Mouse (Mus musculus) heart, embryonic 11.5 days (tissue): ENCODE measurements at regions not wholly inside any gene's neighbourhood (a gene's known extent, or its start where the extent isn't known, plus 50 kb on each side); places are given as distances from the start of the nearest gene placed in this dataset.

Experiments used
- ATAC-seq: fragments of 200-750 bp; cut with Nextera tagmentation; replicated peaks from 2 replicates; pipeline ENCODE4 v1.8.0; 2017; ENCODE audit warnings: moderate library complexity; ENCODE audit not compliant: insufficient number of reproducible peaks, low FRiP score, low TSS enrichment
- H3K27ac ChIP-seq: fragments of 300-500 bp; sonication (generic); 2 replicates; pipeline ENCODE4 v1.5.1; 2014; ENCODE audit warnings: mild to moderate bottlenecking, low read depth, low read length
- H3K27me3 ChIP-seq: fragments of 300-500 bp; sonication (generic); 2 replicates; pipeline ENCODE4 v1.6.1; 2014; ENCODE audit warnings: mild to moderate bottlenecking, low read length, mixed read lengths; ENCODE audit not compliant: control insufficient read depth, insufficient read depth
- H3K36me3 ChIP-seq: fragments of 300-500 bp; sonication (generic); 2 replicates; pipeline ENCODE4 v1.6.1; 2014; ENCODE audit warnings: mild to moderate bottlenecking, low read length, moderate library complexity, mixed read lengths; ENCODE audit not compliant: control insufficient read depth, insufficient read depth
- H3K4me1 ChIP-seq: fragments of 300-500 bp; sonication (generic); 2 replicates; pipeline ENCODE4 v1.6.1; 2014; ENCODE audit warnings: low read length; ENCODE audit not compliant: control insufficient read depth, insufficient read depth
- H3K4me2 ChIP-seq: fragments of 300-500 bp; sonication (generic); 2 replicates; pipeline ENCODE4 v1.6.1; 2014; ENCODE audit warnings: mild to moderate bottlenecking, moderate library complexity
- H3K4me3 ChIP-seq: fragments of 300-500 bp; sonication (generic); 2 replicates; pipeline ENCODE4 v1.5.1; 2014; ENCODE audit warnings: low read depth, low read length
- H3K9ac ChIP-seq: fragments of 300-500 bp; sonication (generic); 2 replicates; pipeline ENCODE4 v1.6.1; 2014; ENCODE audit warnings: mild to moderate bottlenecking, low read depth, low read length, moderate library complexity
- H3K9me3 ChIP-seq: fragments of 300-500 bp; sonication (generic); replicated peaks from 2 replicates; pipeline ENCODE4 v1.6.1; 2016; ENCODE audit warnings: low read length; ENCODE audit not compliant: control insufficient read depth
- WGBS: fragments of 180-500 bp; shearing (Covaris S2); extraction: QIAGEN DNeasy Blood & Tissue Kit; methylation state at CpG from one replicate; pipeline ENCODE4 v1.1.7; 2014; ENCODE audit not compliant: insufficient replicate concordance; 5-methylcytosine and 5-hydroxymethylcytosine counted together

GRCm38 (mm10) chr2:74123360-74124074 lies 212.4 kb upstream of the Atp5g3 start:
- no peaks in the 10 kb centered on the region for H3K27me3 ChIP-seq
- no peak overlapping the region for H3K4me3 ChIP-seq
- no peaks in the 10 kb centered on the region for H3K9me3 ChIP-seq
- no peak overlapping the region for H3K4me2 ChIP-seq
- no peak overlapping the region for H3K9ac ChIP-seq
- H3K27ac ChIP-seq: no peak overlapping the region
- peaks cover 1% of the 10 kb centered on the region for H3K4me1 ChIP-seq
- 67% methylated on average over 6 of the region's 6 CpGs for WGBS
- H3K36me3 ChIP-seq: no peaks in the 10 kb centered on the region
- ATAC-seq: no peak

DNA sequence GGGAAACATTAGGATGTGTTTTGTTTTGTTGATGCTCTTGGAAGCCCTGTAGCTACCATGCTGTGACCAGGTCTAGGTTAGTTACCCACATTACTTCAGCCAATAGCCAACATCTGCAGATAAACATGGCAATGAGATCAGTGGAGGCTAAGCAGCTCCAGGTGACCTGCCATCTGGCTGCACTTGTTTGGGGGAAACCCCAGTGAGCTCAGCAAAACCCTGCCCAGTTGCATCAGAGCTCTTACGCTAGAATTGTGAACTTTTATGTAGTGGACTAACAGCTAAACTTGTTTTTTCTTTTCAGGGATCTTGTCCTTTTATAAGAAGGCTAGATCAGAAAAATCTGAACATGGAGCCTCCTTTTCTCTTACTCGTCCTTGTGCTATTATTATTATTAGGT lies 211.8 kb upstream of the Atp5g3 start:
- H3K9me3 ChIP-seq: no peaks in the 10 kb centered on the region
- H3K9ac ChIP-seq: no peak overlapping the region
- no peaks in the 10 kb centered on the region for H3K4me1 ChIP-seq
- H3K36me3 ChIP-seq: no peaks in the 10 kb centered on the region
- H3K4me3 ChIP-seq: no peak overlapping the region
- ATAC-seq: no peak
- 70% methylated on average over 2 of the region's 2 CpGs for WGBS
- H3K4me2 ChIP-seq: no peak overlapping the region
- H3K27ac ChIP-seq: no peak overlapping the region
- no peaks in the 10 kb centered on the region for H3K27me3 ChIP-seq

DNA sequence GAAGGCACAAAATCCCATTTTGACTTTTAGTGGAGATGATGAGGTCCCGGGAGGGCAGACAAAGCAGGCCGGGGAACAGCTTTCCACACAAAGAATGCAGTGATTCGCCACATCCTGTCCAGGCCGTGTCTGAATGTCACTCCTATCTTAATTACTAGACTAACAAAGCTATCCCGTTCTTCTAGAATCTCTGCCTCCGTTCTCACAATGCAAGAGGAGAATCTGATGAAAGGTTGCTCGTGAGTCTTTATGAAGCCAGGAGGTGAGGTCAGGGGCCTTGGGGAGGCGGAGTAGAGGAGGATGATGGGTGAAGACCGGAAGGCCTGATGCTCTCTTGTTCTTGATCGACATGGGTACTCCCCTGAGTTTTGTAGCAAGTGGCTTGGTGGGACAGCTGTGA lies 208.9 kb upstream of the Atp5g3 start:
- no peaks in the 10 kb centered on the region for H3K4me1 ChIP-seq

DNA sequence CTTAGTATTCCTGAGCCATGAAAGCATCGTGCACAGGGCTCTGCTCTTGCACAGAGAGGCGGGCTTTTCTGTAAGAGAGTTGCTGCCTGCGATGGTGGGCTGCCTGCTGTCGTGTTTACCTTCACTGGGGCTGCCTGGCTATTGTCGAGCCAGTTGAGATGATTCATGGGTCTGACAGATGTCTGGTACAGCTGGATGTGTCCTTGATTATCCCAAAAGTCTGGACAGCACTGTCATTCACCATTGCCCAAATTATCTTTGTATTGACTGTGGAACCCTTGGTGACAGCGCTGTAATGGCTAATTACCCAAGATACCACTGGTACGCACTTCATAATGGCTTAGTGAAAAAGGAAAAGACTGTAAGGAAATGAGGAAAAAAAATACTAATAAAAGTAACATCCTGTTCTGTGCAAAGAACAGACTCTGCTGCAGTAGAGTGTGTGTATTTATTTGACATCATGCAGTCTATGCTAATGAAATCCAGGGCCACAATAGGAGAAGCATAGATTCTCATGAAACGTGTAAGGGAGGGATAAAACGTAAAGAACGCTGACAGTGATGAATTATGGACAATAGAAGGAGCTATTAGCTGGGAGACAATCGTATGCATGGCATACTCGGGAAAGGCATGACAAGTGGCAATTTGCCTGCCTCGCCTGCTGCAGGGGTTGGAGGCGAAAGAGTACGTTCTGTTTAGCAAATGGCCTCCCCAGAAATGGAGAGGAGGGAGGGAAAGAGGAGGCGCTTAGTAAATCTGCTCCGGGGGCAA lies 208.2 kb upstream of the Atp5g3 start:
- Histone ChIP-seq H3K27me3 (no peaks in the 10 kb centered on the region), H3K9ac (no peak overlapping the region), H3K27ac (no peak overlapping the region), H3K9me3 (no peaks in the 10 kb centered on the region), H3K4me2 (no peak overlapping the region), H3K4me3 (no peak overlapping the region), H3K4me1 (no peaks in the 10 kb centered on the region), H3K36me3 (no peaks in the 10 kb centered on the region)
- 59% methylated on average over 17 of the region's 17 CpGs for WGBS
- no peak for ATAC-seq

More for the DNA sequence above, 208.9 kb upstream of the Atp5g3 start:
- no peak overlapping the region for H3K9ac ChIP-seq
- H3K27me3 ChIP-seq: no peaks in the 10 kb centered on the region
- no peak for ATAC-seq
- H3K27ac ChIP-seq: no peak overlapping the region
- no peaks in the 10 kb centered on the region for H3K9me3 ChIP-seq
- WGBS: 51% methylated on average over 10 of the region's 10 CpGs
- H3K4me3 ChIP-seq: no peak overlapping the region
- H3K4me2 ChIP-seq: no peak overlapping the region
- H3K36me3 ChIP-seq: no peaks in the 10 kb centered on the region

DNA sequence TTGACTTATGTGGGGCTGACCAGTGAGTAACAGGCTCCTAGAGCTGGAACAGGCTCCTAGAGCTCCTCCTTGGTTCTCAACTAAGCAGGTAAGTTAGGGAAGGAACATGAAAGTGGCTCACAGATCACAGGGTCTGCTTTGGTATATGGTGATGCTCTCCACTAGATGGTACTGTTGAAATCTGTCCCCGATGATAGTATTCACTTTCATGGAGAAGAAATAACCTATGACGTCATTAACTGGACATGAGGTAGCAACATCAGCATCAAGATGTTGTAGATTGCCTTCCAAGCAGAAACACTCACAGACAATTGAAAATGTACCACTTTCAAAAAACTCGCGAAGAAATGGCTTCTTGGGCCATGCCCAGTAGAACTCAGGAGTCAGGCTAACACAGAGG lies 195.3 kb upstream of the Atp5g3 start:
- 68% methylated on average over 4 of the region's 4 CpGs for WGBS
- Histone ChIP-seq H3K9me3 (no peaks in the 10 kb centered on the region), H3K36me3 (no peaks in the 10 kb centered on the region), H3K27me3 (no peaks in the 10 kb centered on the region), H3K4me2 (no peak overlapping the region), H3K27ac (no peak overlapping the region), H3K4me3 (no peak overlapping the region), H3K9ac (no peak overlapping the region), H3K4me1 (no peaks in the 10 kb centered on the region)
- no peak for ATAC-seq

DNA sequence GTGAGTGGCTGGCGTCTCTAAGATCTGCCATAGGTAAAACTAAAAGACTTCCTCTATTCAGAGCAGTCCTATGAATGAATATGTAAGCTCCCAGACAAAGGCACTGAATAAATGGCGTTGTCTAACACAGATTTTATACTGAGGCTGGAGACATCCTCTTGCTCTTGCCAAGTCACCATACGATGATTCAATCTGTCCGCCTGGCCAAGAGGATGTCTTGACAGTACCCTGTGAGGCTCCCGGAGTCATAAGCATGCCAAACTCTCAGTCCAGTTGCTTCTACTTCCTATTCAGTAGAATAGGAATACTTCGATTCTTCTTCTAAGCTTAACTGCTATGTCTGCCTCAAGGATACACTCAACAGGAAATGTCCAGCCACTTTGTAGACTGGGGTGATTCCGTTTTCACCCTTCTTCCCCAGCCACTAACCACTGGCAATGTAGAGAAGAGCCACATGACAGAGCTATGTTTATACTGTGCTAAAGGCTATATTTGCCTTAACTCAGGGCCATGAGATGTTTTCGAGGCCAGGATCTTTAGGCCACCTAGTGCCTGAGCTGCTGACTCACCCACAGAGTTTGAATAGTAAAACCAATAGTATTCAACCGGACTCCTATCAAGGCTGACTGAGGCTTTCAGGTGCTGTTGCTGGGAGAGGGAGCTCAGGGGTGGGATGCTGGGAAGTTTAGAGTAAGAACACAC lies 188.7 kb upstream of the Atp5g3 start:
- 74% methylated on average over 9 of the region's 9 CpGs for WGBS
- no peak overlapping the region for H3K4me3 ChIP-seq
- H3K36me3 ChIP-seq: no peaks in the 10 kb centered on the region
- ATAC-seq: no peak
- no peaks in the 10 kb centered on the region for H3K27me3 ChIP-seq
- H3K4me2 ChIP-seq: no peak overlapping the region
- H3K4me1 ChIP-seq: no peaks in the 10 kb centered on the region
- no peaks in the 10 kb centered on the region for H3K9me3 ChIP-seq
- no peak overlapping the region; the same call in 1 of the 2 replicates for H3K27ac ChIP-seq
- no peak overlapping the region for H3K9ac ChIP-seq

DNA sequence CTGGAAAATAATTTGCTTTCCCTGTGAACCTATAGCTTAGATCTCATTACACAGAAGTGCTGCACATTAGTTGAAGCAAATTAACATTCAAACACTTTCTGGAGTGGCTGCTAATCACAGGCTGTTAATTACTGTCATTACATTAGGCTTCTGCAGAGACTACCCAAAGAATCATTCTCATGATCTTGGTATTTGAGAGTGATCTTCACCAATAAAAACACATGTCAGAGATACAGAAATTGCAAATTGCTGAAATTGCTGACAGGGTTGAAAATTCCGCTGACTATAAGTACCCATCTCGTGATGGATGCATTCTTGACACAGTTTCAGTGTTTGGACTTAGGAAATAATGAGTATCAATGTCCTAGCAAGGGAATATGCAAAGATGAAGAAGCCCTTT lies 185.7 kb upstream of the Atp5g3 start:
- no peak for ATAC-seq
- no peaks in the 10 kb centered on the region for H3K36me3 ChIP-seq
- no peak overlapping the region for H3K4me2 ChIP-seq
- H3K9me3 ChIP-seq: no peaks in the 10 kb centered on the region
- no peaks in the 10 kb centered on the region for H3K27me3 ChIP-seq
- no peaks in the 10 kb centered on the region for H3K4me1 ChIP-seq
- no peak overlapping the region for H3K4me3 ChIP-seq
- H3K9ac ChIP-seq: no peak overlapping the region
- WGBS: 69% methylated on average over 2 of the region's 2 CpGs
- no peak overlapping the region for H3K27ac ChIP-seq

- ATAC-seq: no peak
- Histone ChIP-seq H3K4me2 (no peak overlapping the region), H3K4me1 (no peaks in the 10 kb centered on the region), H3K36me3 (no peaks in the 10 kb centered on the region), H3K27ac (no peak overlapping the region), H3K9me3 (no peaks in the 10 kb centered on the region), H3K4me3 (no peak overlapping the region), H3K27me3 (no peaks in the 10 kb centered on the region), H3K9ac (no peak overlapping the region)
- 84% methylated on average over 7 of the region's 7 CpGs for WGBS
These were observed 182.4 kb upstream of the Atp5g3 start for GRCm38 (mm10) chr2:74093494-74093893.
